Mouse (Mus musculus) hindbrain, embryonic 10.5 days (tissue): ENCODE data around the gene Prkcg. TPM values are rescaled to one million over a fixed set of nuclear protein-coding genes. Genes with fewer than 3 reads are reported as not detected.

Experiments
- DNase-seq: peaks from one replicate; pipeline ENCODE4 v3.0.0-alpha.2; 2017; ENCODE audit warnings: low spot score
- H3K27ac ChIP-seq: fragments of 300-500 bp; sonication (generic); 2 replicates; pipeline ENCODE4 v1.5.1; 2016; ENCODE audit warnings: mild to moderate bottlenecking, moderate library complexity
- H3K27me3 ChIP-seq: fragments of 300-500 bp; sonication (generic); 2 replicates; pipeline ENCODE4 v1.6.1; 2016; ENCODE audit warnings: mild to moderate bottlenecking; ENCODE audit not compliant: poor library complexity, insufficient read depth, severe bottlenecking
- H3K36me3 ChIP-seq: fragments of 300-500 bp; sonication (generic); 2 replicates; pipeline ENCODE4 v1.6.1; 2016; ENCODE audit warnings: mild to moderate bottlenecking, moderate library complexity
- H3K4me1 ChIP-seq: fragments of 300-500 bp; sonication (generic); replicated peaks from 2 replicates; pipeline ENCODE4 v1.6.1; 2016; ENCODE audit warnings: mild to moderate bottlenecking
- H3K4me3 ChIP-seq: fragments of 300-500 bp; sonication (generic); 2 replicates; pipeline ENCODE4 v1.5.1; 2016; ENCODE audit warnings: mild to moderate bottlenecking, moderate library complexity
- H3K9me3 ChIP-seq: fragments of 300-500 bp; sonication (generic); 2 replicates; pipeline ENCODE4 v1.6.1; 2016; ENCODE audit warnings: mild to moderate bottlenecking, moderate library complexity
- WGBS: fragments of 180-500 bp; shearing (Covaris S2); methylation state at CpG from one replicate; pipeline ENCODE4 v1.1.7; 2016; 5-methylcytosine and 5-hydroxymethylcytosine counted together
- polyA plus RNA-seq: library from polyadenylated mRNA; unstranded; fragments of >200 nt; fragmentation: Nextera tagmentation; extraction: Ambion mirVana; gene quantifications from 2 replicates; pipeline ENCODE4 v1.2.1, GENCODE M21; 2016

Gene Prkcg
- polyA plus RNA-seq, 1 experiment from 2014 or later = 0.47 TPM

- H3K4me3 ChIP-seq = no peak overlapping the region
- no peaks in the 10 kb centered on the region for H3K9me3 ChIP-seq
- DNase-seq = no peak
- peaks cover 83% of the 10 kb centered on the region for H3K36me3 ChIP-seq
- peaks cover 11% of the 10 kb centered on the region for H3K27me3 ChIP-seq
- H3K27ac ChIP-seq = no peak overlapping the region
- WGBS = 85% methylated on average over 1 of the region's 1 CpGs
- H3K4me1 ChIP-seq = 0 out of 2 replicates have a peak, but pooled peaks cover 2% of the 10 kb centered on the region
Measured at GRCm38 (mm10) chr7:3360678-3361077, 71.7 kb downstream of the Prkcg start.

GRCm38 (mm10) chr7:3365547-3366279 lies 76.7 kb downstream of the Prkcg start:
- peaks cover 35% of the 10 kb centered on the region for H3K27me3 ChIP-seq
- H3K36me3 ChIP-seq = peaks cover 52% of the 10 kb centered on the region
- no peak overlapping the region for H3K4me3 ChIP-seq
- peaks cover 25% of the 10 kb centered on the region for H3K4me1 ChIP-seq
- H3K9me3 ChIP-seq = no peaks in the 10 kb centered on the region
- DNase-seq = no peak
- H3K27ac ChIP-seq = no peak overlapping the region
- WGBS = 32% methylated on average over 11 of the region's 11 CpGs

GRCm38 (mm10) chr7:3366705-3367516 lies 77.9 kb downstream of the Prkcg start:
- Histone ChIP-seq H3K9me3 (no peaks in the 10 kb centered on the region), H3K4me3 (no peak overlapping the region), H3K27ac (no peak overlapping the region), H3K27me3 (peaks cover 35% of the 10 kb centered on the region), H3K4me1 (peaks cover 25% of the 10 kb centered on the region), H3K36me3 (peaks cover 42% of the 10 kb centered on the region)
- no peak for DNase-seq
- WGBS = 12% methylated on average over 42 of the region's 42 CpGs

GRCm38 (mm10) chr7:3367569-3367968 lies 78.6 kb downstream of the Prkcg start:
- no peak for DNase-seq
- 10% methylated on average over 11 of the region's 11 CpGs for WGBS
- Histone ChIP-seq H3K27me3 (peaks cover 35% of the 10 kb centered on the region), H3K36me3 (peaks cover 37% of the 10 kb centered on the region), H3K4me1 (peaks cover 25% of the 10 kb centered on the region), H3K27ac (no peak overlapping the region), H3K9me3 (no peaks in the 10 kb centered on the region), H3K4me3 (no peak overlapping the region)

GRCm38 (mm10) chr7:3368311-3368710 lies 79.3 kb downstream of the Prkcg start:
- Histone ChIP-seq H3K27ac (no peak overlapping the region), H3K4me3 (no peak overlapping the region), H3K36me3 (peaks cover 37% of the 10 kb centered on the region), H3K4me1 (peaks cover 25% of the 10 kb centered on the region), H3K9me3 (no peaks in the 10 kb centered on the region), H3K27me3 (peaks cover 35% of the 10 kb centered on the region)
- peak; percentile 15 for DNase-seq
- WGBS = 25% methylated on average over 12 of the region's 12 CpGs

GRCm38 (mm10) chr7:3369189-3369588 lies 80.2 kb downstream of the Prkcg start:
- Histone ChIP-seq H3K36me3 (peaks cover 30% of the 10 kb centered on the region), H3K27ac (no peak overlapping the region), H3K4me1 (peaks cover 25% of the 10 kb centered on the region), H3K4me3 (no peak overlapping the region), H3K9me3 (no peaks in the 10 kb centered on the region), H3K27me3 (peaks cover 35% of the 10 kb centered on the region)
- 79% methylated on average over 6 of the region's 6 CpGs for WGBS
- no peak for DNase-seq

- Histone ChIP-seq H3K36me3 (peaks cover 18% of the 10 kb centered on the region), H3K9me3 (no peaks in the 10 kb centered on the region), H3K27me3 (peaks cover 27% of the 10 kb centered on the region), H3K4me3 (no peak overlapping the region), H3K4me1 (peaks cover 25% of the 10 kb centered on the region), H3K27ac (no peak overlapping the region)
- DNase-seq = no peak
- 58% methylated on average over 4 of the region's 4 CpGs for WGBS
Measured at GRCm38 (mm10) chr7:3370407-3370806, 81.4 kb downstream of the Prkcg start.

GRCm38 (mm10) chr7:3372376-3372775 lies 83.4 kb downstream of the Prkcg start:
- Histone ChIP-seq H3K27me3 (peaks cover 7% of the 10 kb centered on the region), H3K4me3 (no peak overlapping the region), H3K4me1 (peaks cover 10% of the 10 kb centered on the region), H3K27ac (no peak overlapping the region), H3K36me3 (no peaks in the 10 kb centered on the region), H3K9me3 (no peaks in the 10 kb centered on the region)
- DNase-seq = no peak
- 48% methylated on average over 2 of the region's 2 CpGs for WGBS

- 92% methylated on average over 8 of the region's 8 CpGs for WGBS
- H3K36me3 ChIP-seq = no peaks in the 10 kb centered on the region
- DNase-seq = no peak
- no peaks in the 10 kb centered on the region for H3K4me1 ChIP-seq
- H3K4me3 ChIP-seq = no peak overlapping the region
- no peaks in the 10 kb centered on the region for H3K9me3 ChIP-seq
- no peaks in the 10 kb centered on the region for H3K27me3 ChIP-seq
- H3K27ac ChIP-seq = no peak overlapping the region
Measured at GRCm38 (mm10) chr7:3373754-3374153, 84.8 kb downstream of the Prkcg start.

- WGBS = 51% methylated on average over 4 of the region's 4 CpGs
- Histone ChIP-seq H3K27me3 (no peaks in the 10 kb centered on the region), H3K27ac (no peak overlapping the region), H3K4me1 (no peaks in the 10 kb centered on the region), H3K9me3 (no peaks in the 10 kb centered on the region), H3K36me3 (no peaks in the 10 kb centered on the region), H3K4me3 (no peak overlapping the region)
- peak; percentile 38 for DNase-seq
Measured at GRCm38 (mm10) chr7:3376831-3377230, 87.9 kb downstream of the Prkcg start.

Other genes with a start within 250 kb of the Prkcg start
- gene AU018091, start 120.0 kb upstream of the Prkcg start, polyA plus RNA-seq = 0.30 and 0.35 TPM in 2 replicates
- gene Nlrp12, start 39.4 kb upstream of the Prkcg start, polyA plus RNA-seq = not detected in 2 replicates
- 33.1 and 37.7 TPM in 2 replicates for gene Myadm, start 99 bp upstream of the Prkcg start, polyA plus RNA-seq
- 2.2 TPM in 2 replicates for gene Cacng7, start 43.8 kb downstream of the Prkcg start, polyA plus RNA-seq
- gene Cacng8, start 101.5 kb downstream of the Prkcg start, polyA plus RNA-seq = 5.5 and 7.8 TPM in 2 replicates
- gene Cacng6, start 135.0 kb downstream of the Prkcg start, polyA plus RNA-seq = 0.12 TPM in 1 of 2 replicates, not detected in the other
- not detected in 2 replicates for gene Tarm1, start 213.4 kb downstream of the Prkcg start, polyA plus RNA-seq